Mouse (Mus musculus) heart, embryonic 14.5 days (tissue): ENCODE results near the gene Tagln. TPM values are rescaled to one million over a fixed set of nuclear protein-coding genes. Genes with fewer than 3 reads are reported as not detected.
A peak's percentile ranks its signal among the peaks of the same experiment; 100 is the strongest.

ENCODE experiments used
- ATAC-seq: fragments of 200-750 bp; cut with Nextera tagmentation; 2 replicates; pipeline ENCODE4 v1.8.0; 2017; ENCODE audit warnings: low read depth, moderate TSS enrichment; ENCODE audit not compliant: insufficient number of reproducible peaks, insufficient read depth, low FRiP score
- H3K27ac ChIP-seq, 2 experiments: fragments of 200-500 bp in 1 of 2; fragments of 300-500 bp in 1 of 2; sonication (generic) in 1 of 2; replicated peaks in 1 of 2; 2 replicates each; pipeline ENCODE4 v1.5.1; 2012 to 2014; ENCODE audit warnings: low read depth in 2 of 2, low read length in 2 of 2, control low read depth in 1 of 2, mild to moderate bottlenecking in 1 of 2, mixed read lengths in 1 of 2; ENCODE audit not compliant: control insufficient read depth in 1 of 2, insufficient read depth in 1 of 2
- H3K27me3 ChIP-seq: fragments of 300-500 bp; sonication (generic); 2 replicates; pipeline ENCODE4 v1.6.1; 2014; ENCODE audit warnings: mild to moderate bottlenecking, low read length, control low read depth; ENCODE audit not compliant: control insufficient read depth, insufficient read depth
- H3K36me3 ChIP-seq: fragments of 300-500 bp; sonication (generic); 2 replicates; pipeline ENCODE4 v1.6.1; 2014; ENCODE audit warnings: mild to moderate bottlenecking, control low read depth, low read length, mixed read lengths; ENCODE audit not compliant: control insufficient read depth, insufficient read depth
- H3K4me1 ChIP-seq, 2 experiments: fragments of 200-500 bp in 1 of 2; fragments of 300-500 bp in 1 of 2; sonication (generic) in 1 of 2; 2 replicates each; pipeline ENCODE4 v1.6.1; 2012 to 2014; ENCODE audit warnings: low read length in 2 of 2, control low read depth in 1 of 2, mixed read lengths in 1 of 2; ENCODE audit not compliant: control insufficient read depth in 2 of 2, insufficient read depth in 2 of 2
- H3K4me2 ChIP-seq: fragments of 300-500 bp; sonication (generic); 2 replicates; pipeline ENCODE4 v1.6.1; 2014; ENCODE audit warnings: mild to moderate bottlenecking, low read length
- H3K4me3 ChIP-seq, 2 experiments: fragments of 200-500 bp in 1 of 2; fragments of 300-500 bp in 1 of 2; sonication (generic) in 1 of 2; 2 replicates each; pipeline ENCODE4 v1.5.1; 2012 to 2014; ENCODE audit warnings: low read length in 2 of 2, mild to moderate bottlenecking in 2 of 2, control low read depth in 1 of 2, low read depth in 1 of 2, moderate library complexity in 1 of 2; ENCODE audit not compliant: control insufficient read depth in 1 of 2, insufficient read depth in 1 of 2
- H3K9ac ChIP-seq: fragments of 300-500 bp; sonication (generic); 2 replicates; pipeline ENCODE4 v1.6.1; 2014; ENCODE audit warnings: mild to moderate bottlenecking, low read length
- H3K9me3 ChIP-seq: fragments of 300-500 bp; sonication (generic); 2 replicates; pipeline ENCODE4 v1.6.1; 2016; ENCODE audit warnings: low read length, control low read depth; ENCODE audit not compliant: control insufficient read depth
- WGBS: fragments of 180-500 bp; shearing (Covaris S2); extraction: QIAGEN DNeasy Blood & Tissue Kit; methylation state at CpG from one replicate; pipeline ENCODE4 v1.1.7; 2014; 5-methylcytosine and 5-hydroxymethylcytosine counted together
- polyA plus RNA-seq: library from polyadenylated mRNA; unstranded; fragments of >200 nt; fragmentation: Nextera tagmentation; extraction: Ambion mirVana; gene quantifications from 2 replicates; pipeline ENCODE4 v1.2.1, GENCODE M21; 2014

The Tagln gene
- 122 and 143 TPM in 2 replicates for polyA plus RNA-seq

DNA sequence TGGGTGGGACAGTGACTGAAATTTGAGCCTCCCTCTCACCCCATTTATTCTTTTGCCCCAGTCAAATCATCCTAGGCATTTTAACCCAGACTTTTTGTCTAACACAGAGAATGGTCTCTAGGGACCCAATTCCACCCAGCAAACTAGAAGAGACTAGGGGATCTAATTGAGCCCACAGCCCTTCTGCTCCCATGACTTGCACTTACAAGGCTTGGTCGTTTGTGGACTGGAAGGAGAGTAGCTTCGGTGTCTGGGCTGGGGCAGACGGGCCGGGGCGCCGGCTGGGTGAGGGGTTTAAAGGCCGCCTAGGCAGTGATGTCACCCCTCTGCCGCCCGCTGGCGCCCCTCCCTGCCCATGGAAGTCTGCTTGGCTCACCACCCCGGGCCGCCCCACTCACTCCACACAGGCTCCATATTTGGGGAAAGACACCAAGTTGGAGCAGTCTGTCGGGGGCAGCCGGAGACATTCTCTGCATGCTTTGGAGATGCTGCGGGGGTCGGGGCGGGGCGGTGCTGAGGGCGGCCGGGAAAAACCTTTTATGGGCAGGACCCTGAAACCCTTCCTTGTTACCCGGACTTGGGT, at the start of gene Tagln:
Tagln (minus strand) TSS at position 431 of the 583 bp plus-strand sequence.
- peak within 1 kb of the TSS; percentile 58 for H3K9ac ChIP-seq
- 2% methylated on average over 21 of the region's 21 CpGs for WGBS
- H3K4me2 ChIP-seq, result peak within 1 kb of the TSS; percentile 64
- peak within 1 kb of the TSS; percentile 35 to 36 for H3K4me3 ChIP-seq
- H3K27ac ChIP-seq, result peak within 1 kb of the TSS; percentile 51 to 63
- ATAC-seq, result peak; percentile 49
- no peaks in the 10 kb centered on the region for H3K9me3 ChIP-seq
- peaks cover 21 to 26% of the 10 kb centered on the region in 2 experiments for H3K4me1 ChIP-seq
- peaks cover 35% of the 10 kb centered on the region for H3K36me3 ChIP-seq
- H3K27me3 ChIP-seq, result no peaks in the 10 kb centered on the region

DNA sequence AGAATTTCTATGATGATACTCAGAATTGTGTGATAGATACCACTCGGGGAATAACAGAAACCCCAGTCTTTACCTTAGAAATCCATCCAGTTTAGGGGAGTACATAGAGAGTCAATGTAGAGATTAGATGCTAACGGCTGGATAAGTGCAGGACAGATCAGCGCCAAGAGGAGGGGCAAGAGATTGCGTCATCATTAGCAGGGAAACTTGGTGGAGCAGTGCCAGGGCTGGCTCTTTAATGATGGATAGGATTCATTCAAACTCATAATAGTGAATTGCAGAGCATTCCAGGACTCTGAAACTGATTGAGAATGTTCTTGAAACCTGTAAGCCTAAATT, 49.3 kb upstream of the Tagln start:
- peak overlapping the region; percentile 63 to 92 for H3K4me3 ChIP-seq
- 0 out of 2 replicates have a peak, but pooled peaks cover 3% of the 10 kb centered on the region for H3K36me3 ChIP-seq
- peak overlapping the region; percentile 80 for H3K4me2 ChIP-seq
- peaks cover 9 to 20% of the 10 kb centered on the region in 2 experiments for H3K4me1 ChIP-seq
- H3K9ac ChIP-seq, result peak overlapping the region; percentile 96
- 3% methylated on average over 4 of the region's 4 CpGs for WGBS
- H3K27me3 ChIP-seq, result no peaks in the 10 kb centered on the region
- ATAC-seq, result peak; percentile 67
- no peaks in the 10 kb centered on the region for H3K9me3 ChIP-seq
- H3K27ac ChIP-seq, result peak overlapping the region; percentile 89 to 95

DNA sequence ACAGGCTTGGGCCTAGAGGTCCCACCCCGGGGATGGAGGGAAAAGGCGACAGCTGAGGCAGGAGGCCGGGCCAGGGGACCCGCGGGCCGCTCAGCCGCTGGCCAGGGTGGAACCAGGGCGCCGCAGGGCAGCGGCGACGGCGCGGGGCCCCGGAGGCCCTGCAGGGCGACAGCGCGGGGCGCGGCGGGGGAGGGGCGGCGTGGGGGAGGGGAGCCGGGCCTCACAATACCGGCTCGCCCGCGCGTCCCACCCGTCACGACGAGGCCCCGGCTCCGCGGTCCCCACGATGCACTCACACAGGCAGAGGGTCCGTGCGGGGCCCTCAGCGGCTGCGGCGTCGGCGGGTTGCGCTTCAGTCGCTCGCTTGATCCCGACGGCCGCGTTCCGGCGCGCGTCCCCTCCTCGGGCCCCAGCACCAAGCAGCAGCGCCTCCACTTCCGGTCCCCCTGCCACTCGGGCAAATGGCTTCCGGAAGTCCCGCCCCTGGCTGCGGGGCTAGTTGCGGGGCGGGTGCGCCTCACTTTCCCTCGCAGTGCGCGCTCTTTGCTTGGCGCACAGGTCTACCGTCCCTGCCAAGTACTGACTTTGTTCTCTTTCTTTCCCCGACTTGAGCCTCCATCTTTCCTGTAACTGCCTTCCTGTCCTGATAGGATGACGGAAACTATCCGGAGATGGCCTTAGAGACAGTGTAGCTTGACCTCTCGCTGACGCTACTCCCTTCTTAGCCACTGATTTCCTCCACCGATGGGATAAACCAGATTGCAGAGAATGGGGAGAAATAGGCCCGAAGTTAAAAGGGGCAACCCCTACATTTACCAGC, 48.8 kb upstream of the Tagln start:
- under 1% methylated on average over 53 of the region's 76 CpGs for WGBS
- no peaks in the 10 kb centered on the region for H3K9me3 ChIP-seq

DNA sequence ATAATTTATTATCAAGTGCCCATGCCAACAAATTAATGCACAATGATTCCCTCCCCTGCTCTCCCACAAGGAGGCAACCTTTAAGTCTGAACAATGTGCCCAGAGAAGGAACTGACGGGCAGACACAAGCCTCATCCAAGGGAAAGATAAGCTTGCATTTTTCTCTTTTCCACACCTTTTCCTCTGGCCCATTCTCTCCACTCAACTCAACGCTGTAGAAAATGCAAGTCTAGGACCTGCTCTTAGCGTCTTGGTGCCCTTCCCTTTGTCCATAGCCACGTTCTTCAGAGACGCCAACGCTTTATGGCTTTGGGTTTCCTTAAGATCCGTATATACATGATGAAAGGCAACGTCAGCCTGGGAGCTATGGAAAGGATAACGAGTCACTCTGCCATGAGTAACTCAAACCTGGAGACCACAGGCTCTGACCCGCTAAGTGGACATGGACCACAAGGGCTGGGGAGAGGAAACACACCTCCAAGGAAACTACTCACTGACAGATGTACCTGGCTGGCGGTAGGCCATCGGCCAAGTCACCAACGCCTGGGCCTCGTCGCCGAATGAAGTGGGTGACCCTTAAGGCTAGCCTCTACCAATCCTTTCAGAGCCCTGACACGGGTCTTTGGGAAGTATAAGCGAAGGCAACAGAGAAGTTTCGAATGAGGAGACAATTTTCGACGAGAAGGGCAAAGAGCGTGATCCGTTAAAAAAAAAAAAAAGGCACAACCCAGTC, 48.0 kb upstream of the Tagln start:
- Histone ChIP-seq H3K36me3 (peaks cover 6% of the 10 kb centered on the region; the same call in 1 of the 2 replicates), H3K27me3 (no peaks in the 10 kb centered on the region), H3K4me1 (peaks cover 9 to 20% of the 10 kb centered on the region in 2 experiments), H3K4me2 (peak overlapping the region; percentile 80), H3K9me3 (no peaks in the 10 kb centered on the region), H3K9ac (peak overlapping the region; percentile 96), H3K4me3 (peak overlapping the region; percentile 63 to 92), H3K27ac (peak overlapping the region; percentile 89 to 95)
- no peak for ATAC-seq
- 1% methylated on average over 23 of the region's 23 CpGs for WGBS

More for the DNA sequence above, 48.8 kb upstream of the Tagln start:
- Histone ChIP-seq H3K27me3 (no peaks in the 10 kb centered on the region), H3K4me1 (peaks cover 9 to 20% of the 10 kb centered on the region in 2 experiments), H3K36me3 (0 out of 2 replicates have a peak, but pooled peaks cover 3% of the 10 kb centered on the region), H3K9ac (peak overlapping the region; percentile 96), H3K4me3 (peak overlapping the region; percentile 63 to 92), H3K4me2 (peak overlapping the region; percentile 80), H3K27ac (peak overlapping the region; percentile 89 to 95)
- peak; percentile 84 for ATAC-seq

DNA sequence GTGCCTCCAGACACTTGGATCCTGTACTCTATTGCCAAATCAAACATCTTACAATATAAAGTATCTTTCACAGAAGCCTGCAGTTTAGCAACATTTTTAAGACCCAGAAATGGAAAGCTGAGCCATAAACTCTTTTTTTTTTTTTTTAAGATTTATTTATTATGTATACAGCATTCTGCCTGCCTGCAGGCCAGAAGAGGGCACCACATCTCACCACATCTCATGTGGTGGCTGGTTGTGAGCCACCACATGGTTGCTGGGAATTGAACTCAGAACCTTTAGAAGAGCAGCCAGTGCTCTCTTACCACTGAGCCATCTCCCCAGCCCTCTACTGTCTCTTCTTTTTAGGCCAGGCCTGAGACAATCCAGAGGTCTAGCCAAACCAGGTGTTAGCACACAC, 45.5 kb upstream of the Tagln start:
- H3K27ac ChIP-seq, result no peak overlapping the region
- H3K4me1 ChIP-seq, result peaks cover 9 to 20% of the 10 kb centered on the region in 2 experiments
- no peaks in the 10 kb centered on the region for H3K9me3 ChIP-seq
- no peak for ATAC-seq
- H3K4me2 ChIP-seq, result no peak overlapping the region
- no peak overlapping the region for H3K9ac ChIP-seq
- no peak overlapping the region for H3K4me3 ChIP-seq
- no peaks in the 10 kb centered on the region for H3K27me3 ChIP-seq
- H3K36me3 ChIP-seq, result peaks cover 22% of the 10 kb centered on the region; the same call in 1 of the 2 replicates

DNA sequence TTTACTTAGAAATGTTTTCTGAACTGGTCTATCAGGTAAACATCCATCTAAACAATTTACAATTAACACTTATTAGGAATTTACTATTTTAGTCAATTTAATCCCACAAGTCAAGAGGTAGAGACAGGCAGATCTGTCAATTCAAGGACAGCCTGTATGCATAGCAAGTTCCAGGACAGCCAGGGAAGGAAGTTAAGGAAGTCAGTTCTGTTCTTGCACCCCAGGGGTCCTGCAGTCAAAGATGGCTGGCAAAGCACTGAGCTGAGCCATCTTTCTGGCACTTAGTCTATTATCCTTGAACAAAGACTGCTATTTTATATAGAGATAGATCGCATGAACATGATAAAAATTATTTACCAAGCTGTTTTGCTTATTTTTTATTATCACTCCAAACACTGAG, 44.8 kb upstream of the Tagln start:
- H3K4me2 ChIP-seq, result no peak overlapping the region
- H3K9me3 ChIP-seq, result no peaks in the 10 kb centered on the region
- ATAC-seq, result no peak
- no peaks in the 10 kb centered on the region for H3K27me3 ChIP-seq
- no peak overlapping the region for H3K4me3 ChIP-seq
- H3K36me3 ChIP-seq, result peaks cover 28% of the 10 kb centered on the region
- no peak overlapping the region for H3K27ac ChIP-seq
- no peak overlapping the region for H3K9ac ChIP-seq
- 87% methylated on average over 1 of the region's 1 CpGs for WGBS
- H3K4me1 ChIP-seq, result peaks cover 9 to 20% of the 10 kb centered on the region in 2 experiments

DNA sequence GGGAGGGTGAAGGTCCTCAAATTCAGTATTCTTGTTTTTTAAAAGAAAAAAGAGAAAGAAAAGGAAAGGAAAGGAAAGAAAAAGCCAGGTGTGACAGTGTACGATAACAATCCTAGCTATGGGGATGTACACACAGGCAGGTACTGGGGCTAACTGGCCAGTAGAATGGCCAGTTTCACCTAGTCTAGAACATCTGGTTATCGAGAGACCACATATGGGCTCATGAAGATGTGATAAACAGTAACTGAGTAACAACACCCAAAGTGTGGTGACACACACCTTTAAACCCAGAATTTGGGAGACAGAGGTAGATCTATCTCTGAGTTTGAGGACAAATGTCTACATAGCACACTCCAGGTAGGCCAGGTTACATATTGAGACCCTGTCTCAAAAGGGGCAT, 43.9 kb upstream of the Tagln start:
- peaks cover 36% of the 10 kb centered on the region for H3K36me3 ChIP-seq
- H3K9ac ChIP-seq, result no peak overlapping the region
- no peaks in the 10 kb centered on the region for H3K9me3 ChIP-seq
- no peak overlapping the region for H3K4me3 ChIP-seq
- no peak for ATAC-seq
- H3K27ac ChIP-seq, result no peak overlapping the region
- peaks cover 9 to 18% of the 10 kb centered on the region in 2 experiments for H3K4me1 ChIP-seq
- 89% methylated on average over 2 of the region's 2 CpGs for WGBS
- H3K4me2 ChIP-seq, result no peak overlapping the region
- no peaks in the 10 kb centered on the region for H3K27me3 ChIP-seq
